Mouse (Mus musculus) layer of hippocampus, postnatal 25 days (tissue): ENCODE data around the gene Olfr1230. TPM values are rescaled to one million over a fixed set of nuclear protein-coding genes. Genes with fewer than 3 reads are reported as not detected.

Experiments used
- DNase-seq, 2 experiments: peaks; one replicate each; pipeline ENCODE4 v3.0.0; 2022; ENCODE audit warnings: mixed read lengths in 2 of 2, low spot score in 1 of 2; ENCODE audit errors: extremely low spot score in 1 of 2
- total RNA-seq, 2 experiments: library from RNA; stranded (reverse); gene quantifications; 2 replicates each; pipeline ENCODE4 v1.2.3; 2021

Gene Olfr1230
- total RNA-seq, result not detected

GRCm38 (mm10) chr2:89297168-89297567 lies at the start of gene Olfr1230:
TSS of gene Olfr1230 (minus strand) at chr2:89297268.
- DNase-seq, result no peak

DNA sequence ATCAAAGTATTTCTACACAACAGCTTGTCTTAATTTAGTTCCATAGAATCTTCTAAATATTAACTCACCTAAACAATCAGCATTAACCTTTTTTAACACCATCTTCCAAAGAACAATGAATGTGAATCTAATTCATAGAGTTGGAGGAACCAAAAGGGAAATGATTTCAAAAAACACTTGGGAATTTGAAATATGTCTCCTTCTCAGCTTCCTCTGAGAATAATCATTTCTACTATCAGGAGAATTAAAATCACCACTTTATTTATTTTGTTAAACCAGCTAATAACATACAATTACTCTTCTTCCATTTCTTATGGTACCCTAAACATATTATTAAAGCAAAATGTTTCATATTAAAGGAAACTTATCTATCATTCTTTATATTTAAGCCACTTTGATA lies 45.2 kb upstream of the Olfr1230 start, which contains the start of gene Olfr1233:
Gene Olfr1233 (minus strand): TSS at position 101 of the 400 bp plus-strand sequence.
- DNase-seq, result no peak

GRCm38 (mm10) chr2:89329575-89329974 lies 32.5 kb upstream of the Olfr1230 start, which contains the start of gene Olfr1232:
TSS of gene Olfr1232 (minus strand) at chr2:89329675.
- DNase-seq, result no peak

DNA sequence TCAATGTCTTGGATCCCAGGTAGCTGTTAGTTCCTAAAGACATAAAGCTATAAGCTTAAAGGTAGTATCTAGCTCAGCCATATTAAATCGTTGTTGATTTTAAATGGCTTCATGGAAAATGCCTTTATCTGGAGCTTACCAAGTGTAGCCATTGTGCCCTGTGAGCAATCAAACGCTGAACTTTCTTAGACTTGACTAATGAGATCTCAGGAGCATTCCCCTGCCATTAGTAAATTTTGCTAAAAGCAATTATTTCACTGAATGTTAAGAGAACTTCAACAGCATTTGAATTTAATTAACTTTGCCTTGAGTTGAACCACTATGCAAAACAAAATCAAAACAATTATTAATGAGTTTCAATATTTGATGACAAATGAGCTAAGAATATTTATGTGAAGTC lies 9.9 kb upstream of the Olfr1230 start, which contains the start of gene Olfr1231:
Gene Olfr1231 (minus strand): TSS at position 101 of the 400 bp plus-strand sequence.
- no peak for DNase-seq

DNA sequence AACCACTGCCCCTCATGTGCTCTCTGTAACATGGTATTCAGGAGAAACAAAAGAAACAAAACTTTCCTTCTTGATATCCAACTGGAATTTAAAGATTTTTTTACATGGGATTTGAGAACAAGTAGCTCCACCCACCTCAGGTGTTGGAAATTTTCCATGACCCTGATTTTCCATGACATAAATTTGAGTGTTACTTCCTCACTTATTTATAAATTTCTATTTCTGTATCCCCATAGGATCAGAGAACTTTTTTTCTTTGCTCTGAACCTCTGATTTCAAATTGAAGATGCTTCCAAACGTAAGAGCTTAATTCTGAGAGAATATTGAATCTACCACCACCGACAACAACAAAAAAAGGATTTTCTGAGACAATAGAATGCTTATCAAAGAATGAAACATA lies 9.2 kb downstream of the Olfr1230 start, which contains the start of gene Olfr1229:
Gene Olfr1229 (minus strand): TSS at position 101 of the 400 bp plus-strand sequence.
- no peak for DNase-seq

DNA sequence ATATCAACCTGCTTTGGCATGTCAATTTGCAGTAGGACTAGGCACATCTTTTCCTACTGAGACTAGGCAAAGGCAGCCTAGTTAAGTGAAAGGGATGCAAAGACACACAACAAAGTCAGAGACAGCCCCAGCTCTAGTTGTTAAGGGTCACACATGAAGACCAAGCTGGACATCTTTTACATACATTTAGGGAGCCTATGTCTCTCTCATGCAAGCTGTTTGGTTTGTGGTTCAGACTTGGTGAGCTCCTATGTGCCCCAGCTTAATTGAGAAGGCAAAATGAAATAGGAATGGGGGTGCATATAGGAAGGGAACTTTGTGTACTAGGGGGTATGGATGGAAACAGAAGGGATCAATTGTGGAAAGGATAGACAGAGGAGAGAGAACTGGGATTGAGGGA lies 43.1 kb downstream of the Olfr1230 start, which contains the start of gene Olfr1228:
Gene Olfr1228 (minus strand): TSS at position 101 of the 400 bp plus-strand sequence.
- DNase-seq, result no peak

Other genes with a start within 250 kb of the Olfr1230 start
- gene Olfr1218, start 236.1 kb downstream of the Olfr1230 start, total RNA-seq, result not detected
- gene Olfr1219, start 213.8 kb downstream of the Olfr1230 start, total RNA-seq, result not detected
- not detected for gene Olfr1220, start 190.4 kb downstream of the Olfr1230 start, total RNA-seq
- gene Olfr1221, start 180.0 kb downstream of the Olfr1230 start, total RNA-seq, result not detected
- not detected for gene Olfr1222, start 164.2 kb downstream of the Olfr1230 start, total RNA-seq
- not detected for gene Olfr1223, start 145.7 kb downstream of the Olfr1230 start, total RNA-seq
- not detected for gene Olfr1224-ps1, start 133.2 kb downstream of the Olfr1230 start, total RNA-seq
- gene Olfr1225, start 122.6 kb downstream of the Olfr1230 start, total RNA-seq, result not detected
- gene Olfr1226, start 97.2 kb downstream of the Olfr1230 start, total RNA-seq, result not detected
- not detected for gene Olfr1228, start 43.2 kb downstream of the Olfr1230 start, total RNA-seq
- not detected for gene Olfr1229, start 9.3 kb downstream of the Olfr1230 start, total RNA-seq
- gene Olfr1231, start 9.8 kb upstream of the Olfr1230 start, total RNA-seq, result not detected
- not detected for gene Olfr1232, start 32.4 kb upstream of the Olfr1230 start, total RNA-seq
- not detected for gene Olfr1233, start 45.1 kb upstream of the Olfr1230 start, total RNA-seq
- gene Olfr1234, start 67.6 kb upstream of the Olfr1230 start, total RNA-seq, result not detected
- gene Olfr1238, start 112.4 kb upstream of the Olfr1230 start, total RNA-seq, result not detected
- gene Olfr1239, start 123.1 kb upstream of the Olfr1230 start, total RNA-seq, result not detected
- not detected for gene Olfr1240, start 145.7 kb upstream of the Olfr1230 start, total RNA-seq
- gene Olfr1241, start 189.9 kb upstream of the Olfr1230 start, total RNA-seq, result not detected
- gene Olfr1242, start 201.1 kb upstream of the Olfr1230 start, total RNA-seq, result not detected
- not detected for gene Olfr1243, start 234.2 kb upstream of the Olfr1230 start, total RNA-seq